Mouse (Mus musculus) forebrain, embryonic 16.5 days (tissue): ENCODE measurements around the gene Il34. TPM values are rescaled to one million over a fixed set of nuclear protein-coding genes. Genes with fewer than 3 reads are reported as not detected.

ENCODE experiments used
- ATAC-seq: fragments of 200-750 bp; cut with Nextera tagmentation; 2 replicates; pipeline ENCODE4 v1.8.0; 2017; ENCODE audit warnings: mild to moderate bottlenecking, moderate library complexity
- H3K27ac ChIP-seq: fragments of 300-500 bp; sonication (generic); 2 replicates; pipeline ENCODE4 v1.5.1; 2014; ENCODE audit warnings: low read length, control low read depth
- H3K27me3 ChIP-seq: fragments of 300-500 bp; sonication (generic); replicated peaks from 2 replicates; pipeline ENCODE4 v1.6.1; 2014; ENCODE audit warnings: low read length; ENCODE audit not compliant: control insufficient read depth, insufficient read depth
- H3K36me3 ChIP-seq: fragments of 300-500 bp; sonication (generic); 2 replicates; pipeline ENCODE4 v1.6.1; 2014; ENCODE audit not compliant: control insufficient read depth, insufficient read depth
- H3K4me1 ChIP-seq: fragments of 300-500 bp; sonication (generic); replicated peaks from 2 replicates; pipeline ENCODE4 v1.6.1; 2014; ENCODE audit warnings: low read length; ENCODE audit not compliant: control insufficient read depth, insufficient read depth
- H3K4me2 ChIP-seq: fragments of 300-500 bp; sonication (generic); 2 replicates; pipeline ENCODE4 v1.6.1; 2014; ENCODE audit warnings: mild to moderate bottlenecking, low read length, control low read depth
- H3K4me3 ChIP-seq: fragments of 300-500 bp; sonication (generic); replicated peaks from 2 replicates; pipeline ENCODE4 v1.5.1; 2014; ENCODE audit warnings: mild to moderate bottlenecking, low read length, control low read depth
- H3K9ac ChIP-seq: fragments of 300-500 bp; sonication (generic); replicated peaks from 2 replicates; pipeline ENCODE4 v1.6.1; 2014; ENCODE audit warnings: low read depth, low read length, control low read depth
- H3K9me3 ChIP-seq: fragments of 300-500 bp; sonication (generic); 2 replicates; pipeline ENCODE4 v1.6.1; 2016; ENCODE audit warnings: low read length; ENCODE audit not compliant: control insufficient read depth
- WGBS: fragments of 180-500 bp; shearing (Covaris S2); extraction: QIAGEN DNeasy Blood & Tissue Kit; methylation state at CpG from one replicate; pipeline ENCODE4 v1.1.7; 2014; 5-methylcytosine and 5-hydroxymethylcytosine counted together
- polyA plus RNA-seq: library from polyadenylated mRNA; unstranded; fragments of >200 nt; fragmentation: Nextera tagmentation; extraction: Ambion mirVana; gene quantifications from 2 replicates; pipeline ENCODE4 v1.2.1, GENCODE M21; 2015

The Il34 gene
- polyA plus RNA-seq = 5.4 and 5.7 TPM in 2 replicates

DNA sequence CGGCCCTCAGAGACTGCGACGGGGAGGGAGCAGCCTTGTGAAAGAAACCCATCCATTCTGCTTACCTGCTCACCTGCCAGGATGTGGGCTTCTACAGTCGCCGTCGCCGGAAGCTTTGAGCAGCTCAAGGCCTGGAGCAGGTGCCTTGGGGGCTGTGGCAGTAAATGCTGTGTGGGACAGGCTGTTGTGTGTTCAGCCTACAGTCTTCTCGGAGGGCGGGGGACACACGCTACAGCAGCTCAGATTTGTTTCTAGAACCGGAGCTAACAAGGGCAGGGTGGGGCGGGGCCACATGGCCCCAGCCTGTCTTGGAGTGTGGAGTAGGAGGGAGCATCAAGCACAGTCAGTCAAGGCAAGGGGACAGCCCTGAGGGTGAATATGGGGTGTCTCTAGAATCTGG is at the start of gene Il34:
Gene Il34, minus strand, starts transcription at position 256 of the 400 bp plus-strand sequence.
- Histone ChIP-seq H3K36me3 (peaks cover 15% of the 10 kb centered on the region; the same call in 1 of the 2 replicates), H3K4me2 (no peak within 1 kb of the TSS), H3K4me1 (no peaks in the 10 kb centered on the region), H3K9me3 (no peaks in the 10 kb centered on the region), H3K4me3 (no peak within 1 kb of the TSS), H3K27me3 (no peaks in the 10 kb centered on the region), H3K9ac (no peak within 1 kb of the TSS), H3K27ac (no peak within 1 kb of the TSS)
- no peak for ATAC-seq
- WGBS = 42% methylated on average over 12 of the region's 12 CpGs

DNA sequence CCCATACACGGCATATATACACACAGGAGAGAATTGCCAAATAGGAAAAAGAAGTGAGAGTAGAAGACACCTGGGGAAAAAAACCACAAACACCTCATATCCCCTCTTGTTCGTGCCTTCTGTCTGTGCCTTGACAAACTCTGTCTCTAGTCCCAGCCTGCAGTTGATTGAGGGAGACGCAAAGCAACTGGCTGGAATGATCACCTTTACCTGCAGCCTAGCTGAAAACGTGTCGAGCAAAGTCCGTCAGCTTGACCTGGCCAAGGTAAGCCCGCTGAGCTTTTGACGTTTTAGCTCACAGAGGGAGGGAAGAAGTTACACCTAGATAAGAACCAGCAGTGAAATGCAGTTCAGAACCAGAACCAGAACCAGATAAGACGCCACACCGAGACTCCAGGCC is 45.5 kb upstream of the Il34 start:
- WGBS = 95% methylated on average over 10 of the region's 10 CpGs
- H3K27ac ChIP-seq = no peak overlapping the region
- no peaks in the 10 kb centered on the region for H3K27me3 ChIP-seq
- peaks cover 9% of the 10 kb centered on the region for H3K4me1 ChIP-seq
- no peak overlapping the region for H3K4me2 ChIP-seq
- H3K36me3 ChIP-seq = peaks cover 37% of the 10 kb centered on the region
- no peak for ATAC-seq
- no peak overlapping the region for H3K4me3 ChIP-seq
- H3K9ac ChIP-seq = no peak overlapping the region
- no peaks in the 10 kb centered on the region for H3K9me3 ChIP-seq

DNA sequence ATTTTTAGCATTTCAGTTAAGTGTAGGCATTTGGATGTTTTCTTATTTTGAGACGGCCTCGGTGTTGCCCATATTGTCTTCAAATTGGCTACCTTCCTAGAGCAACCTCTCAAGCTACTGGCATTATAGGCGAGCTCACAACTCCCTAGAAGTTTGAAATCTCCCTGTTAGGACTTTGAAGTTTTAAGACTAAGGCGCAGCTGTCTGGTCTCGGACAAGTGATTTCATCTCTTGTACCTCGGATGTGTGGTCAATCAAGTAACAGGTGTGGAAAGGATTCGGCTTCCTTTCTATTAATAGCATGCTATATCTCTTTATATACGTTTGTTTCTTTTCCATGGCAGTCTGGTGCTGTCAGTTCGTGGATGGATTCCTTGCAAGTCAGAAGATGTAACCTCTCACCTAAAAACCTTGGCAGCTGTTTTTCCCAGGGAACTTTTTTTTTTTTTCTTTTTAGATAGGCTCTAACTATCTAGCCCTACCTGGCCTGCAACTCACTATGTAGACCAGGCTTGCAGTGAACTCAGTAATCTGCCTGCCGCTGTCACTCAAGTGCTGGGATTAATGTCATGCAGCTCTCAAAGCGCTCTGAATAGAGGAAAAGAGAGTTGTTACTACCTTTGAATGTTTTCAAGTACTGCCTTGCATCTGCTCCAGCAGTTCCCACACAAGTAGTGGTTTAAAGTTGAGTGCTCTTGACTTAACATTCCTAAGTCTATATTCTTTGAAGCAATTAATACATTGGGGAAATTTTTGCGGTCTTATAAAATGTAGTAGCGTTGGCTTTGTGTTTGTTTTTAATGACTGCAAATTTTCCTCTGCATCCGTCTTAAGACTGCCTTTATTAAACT is 42.1 kb upstream of the Il34 start:
- WGBS = 61% methylated on average over 14 of the region's 14 CpGs
- Histone ChIP-seq H3K4me2 (peak overlapping the region; percentile 96), H3K36me3 (peaks cover 21% of the 10 kb centered on the region), H3K4me1 (peaks cover 23% of the 10 kb centered on the region), H3K27me3 (no peaks in the 10 kb centered on the region), H3K4me3 (peak overlapping the region; percentile 96), H3K9ac (peak overlapping the region; percentile 90; the same call in 1 of the 2 replicates), H3K9me3 (no peaks in the 10 kb centered on the region), H3K27ac (no peak overlapping the region)
- no peak for ATAC-seq

DNA sequence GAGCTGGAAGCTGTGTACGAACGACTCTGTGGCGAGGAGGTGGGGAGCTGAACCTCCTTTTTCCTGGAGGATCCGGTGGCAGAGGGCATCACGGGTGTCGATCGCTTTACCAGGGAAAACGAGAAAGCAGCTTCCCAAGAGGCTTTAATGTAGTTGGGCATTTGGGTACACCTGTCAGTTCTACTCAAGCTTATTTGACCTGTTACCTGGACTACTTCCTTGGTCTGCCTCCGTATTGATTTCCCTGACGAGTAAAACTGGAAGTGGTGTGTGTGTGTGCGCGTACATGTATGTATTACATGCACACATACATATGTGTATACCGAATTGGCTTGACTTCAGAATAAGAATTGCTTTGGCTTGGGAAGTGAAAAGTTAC is 41.4 kb upstream of the Il34 start:
- peak overlapping the region; percentile 90 for H3K9ac ChIP-seq

DNA sequence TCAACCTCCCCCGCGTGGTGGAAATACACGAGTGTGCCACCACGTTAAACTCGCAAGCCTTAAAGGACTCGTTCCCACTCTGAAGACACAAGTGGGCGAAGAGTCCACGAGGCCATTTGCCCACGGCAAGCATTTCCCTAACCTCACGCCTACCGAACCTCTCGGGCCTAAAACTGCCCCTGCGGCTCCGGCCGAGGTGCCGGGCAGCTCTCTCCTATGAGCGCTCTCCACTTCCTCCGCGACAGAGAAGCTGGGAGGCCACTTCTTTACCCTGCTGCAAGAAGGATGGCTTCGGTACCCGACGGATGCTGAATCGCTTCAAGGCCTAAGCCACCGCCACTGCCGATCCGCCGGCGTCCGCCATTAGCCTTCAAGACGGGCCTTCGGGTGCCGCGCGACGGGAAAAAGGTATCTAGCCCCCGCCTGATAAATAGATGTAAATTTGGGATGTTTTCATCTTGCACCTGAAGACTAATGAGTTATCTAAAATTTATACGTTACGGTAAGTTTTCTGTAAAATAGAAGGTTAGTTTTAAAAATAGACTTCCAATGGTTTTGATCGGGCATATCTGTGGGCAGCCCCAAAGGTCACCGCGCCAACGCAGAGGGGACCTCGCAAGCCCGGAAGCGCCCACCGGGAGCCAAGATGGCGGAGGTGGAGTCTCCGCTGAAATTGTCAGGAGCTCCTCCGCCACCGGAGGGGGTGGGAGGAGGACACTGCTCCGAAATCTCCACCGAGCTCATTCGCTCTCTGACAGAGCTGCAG is 40.9 kb upstream of the Il34 start, which contains the start of the genes Cog4 and Sf3b3:
Gene Cog4, plus strand, starts transcription at position 196 of the 766 bp plus-strand sequence.
Gene Sf3b3, minus strand, starts transcription at position 383 of the 766 bp plus-strand sequence.
- Histone ChIP-seq H3K4me2 (peak within 1 kb of the TSS; percentile 96), H3K27ac (peak within 1 kb of the TSS; percentile 82), H3K9me3 (no peaks in the 10 kb centered on the region), H3K36me3 (peaks cover 28% of the 10 kb centered on the region), H3K4me1 (peaks cover 23% of the 10 kb centered on the region), H3K27me3 (no peaks in the 10 kb centered on the region), H3K4me3 (peak within 1 kb of the TSS; percentile 96), H3K9ac (peak within 1 kb of the TSS; percentile 90)
- under 1% methylated on average over 53 of the region's 53 CpGs for WGBS
- peak; percentile 93 for ATAC-seq

More for the DNA sequence above, 41.4 kb upstream of the Il34 start:
- WGBS = 2% methylated on average over 13 of the region's 13 CpGs
- H3K4me1 ChIP-seq = peaks cover 23% of the 10 kb centered on the region
- H3K27me3 ChIP-seq = no peaks in the 10 kb centered on the region
- peak overlapping the region; percentile 82 for H3K27ac ChIP-seq
- H3K4me3 ChIP-seq = peak overlapping the region; percentile 96
- peaks cover 27% of the 10 kb centered on the region for H3K36me3 ChIP-seq
- peak overlapping the region; percentile 96 for H3K4me2 ChIP-seq
- H3K9me3 ChIP-seq = no peaks in the 10 kb centered on the region
- ATAC-seq = peak; percentile 47

DNA sequence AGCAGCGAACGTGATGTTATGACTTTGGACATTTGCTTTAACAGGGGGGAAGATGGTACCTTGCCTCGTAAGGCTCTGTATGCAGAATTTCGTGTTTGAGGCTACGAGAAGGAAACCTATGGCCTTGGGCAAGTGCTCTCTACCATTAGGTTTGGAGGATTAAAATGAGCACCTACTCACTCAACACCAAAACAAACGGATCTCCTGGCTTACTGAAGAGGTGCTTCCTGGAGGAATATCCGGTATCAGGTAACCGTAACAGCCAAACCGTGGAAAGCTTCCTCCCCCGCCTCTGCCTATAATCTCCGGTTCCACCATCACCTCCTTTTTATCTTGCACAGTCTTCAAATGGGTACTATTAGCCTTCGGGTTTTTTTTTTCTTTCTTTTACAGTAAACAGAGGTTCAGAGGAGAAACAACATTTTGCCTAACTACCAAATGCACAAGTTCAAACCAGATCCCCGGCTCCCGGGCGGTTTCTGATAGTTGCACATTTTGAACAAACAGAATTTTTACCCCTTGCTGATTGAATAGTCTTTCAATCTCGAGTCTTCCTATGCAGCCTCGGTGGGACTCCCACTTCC is 40.2 kb upstream of the Il34 start:
- Histone ChIP-seq H3K36me3 (peaks cover 27% of the 10 kb centered on the region), H3K27me3 (no peaks in the 10 kb centered on the region), H3K9ac (peak overlapping the region; percentile 90), H3K9me3 (no peaks in the 10 kb centered on the region), H3K4me3 (peak overlapping the region; percentile 96), H3K4me1 (peaks cover 23% of the 10 kb centered on the region), H3K4me2 (peak overlapping the region; percentile 96), H3K27ac (peak overlapping the region; percentile 82; the same call in 1 of the 2 replicates)
- no peak for ATAC-seq
- WGBS = 12% methylated on average over 17 of the region's 17 CpGs

DNA sequence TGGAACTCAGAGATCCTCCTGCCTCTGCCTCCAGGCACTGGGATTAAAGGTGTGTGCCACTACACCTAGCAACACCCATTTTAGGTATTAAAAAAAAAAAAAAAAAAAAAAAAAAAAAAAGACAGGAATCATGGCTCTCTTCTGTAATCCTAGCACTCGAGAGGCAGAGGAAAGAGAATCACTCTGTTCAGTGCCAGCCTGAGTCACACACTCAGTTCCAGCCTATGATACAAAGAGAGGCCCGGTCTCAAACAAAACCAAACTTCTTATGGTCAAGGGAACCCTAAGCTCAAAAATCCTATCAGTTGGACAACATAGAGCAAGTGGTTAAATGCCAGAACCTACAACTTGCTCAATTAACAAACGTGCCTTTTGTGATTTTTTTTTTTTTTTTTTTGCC is 39.2 kb upstream of the Il34 start:
- Histone ChIP-seq H3K4me1 (peaks cover 23% of the 10 kb centered on the region), H3K27me3 (no peaks in the 10 kb centered on the region), H3K27ac (no peak overlapping the region), H3K4me2 (no peak overlapping the region), H3K36me3 (peaks cover 31% of the 10 kb centered on the region), H3K4me3 (no peak overlapping the region), H3K9ac (no peak overlapping the region), H3K9me3 (no peaks in the 10 kb centered on the region)
- WGBS = 80% methylated on average over 3 of the region's 3 CpGs
- no peak for ATAC-seq

DNA sequence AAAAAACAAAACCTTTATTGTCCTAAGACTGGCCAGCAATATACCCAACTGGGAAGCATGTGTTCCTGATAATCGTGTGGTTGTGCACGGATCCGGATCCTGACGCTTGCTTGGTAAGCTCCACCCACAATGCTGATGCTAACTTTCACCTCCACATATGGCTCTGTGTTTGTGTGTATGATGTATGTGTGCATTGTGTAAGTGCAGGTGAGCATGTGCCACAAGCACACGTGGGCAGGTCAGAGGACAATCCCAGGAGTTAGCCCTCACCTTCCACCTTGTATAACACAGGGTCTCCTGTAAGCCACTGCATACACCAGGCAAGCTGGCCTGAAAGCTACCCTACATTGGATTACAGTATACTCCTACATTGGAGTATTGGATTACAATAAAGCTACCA is 37.5 kb upstream of the Il34 start:
- no peak overlapping the region for H3K4me2 ChIP-seq
- 85% methylated on average over 5 of the region's 5 CpGs for WGBS
- no peaks in the 10 kb centered on the region for H3K9me3 ChIP-seq
- H3K9ac ChIP-seq = no peak overlapping the region
- no peak overlapping the region for H3K4me3 ChIP-seq
- no peaks in the 10 kb centered on the region for H3K27me3 ChIP-seq
- ATAC-seq = no peak
- H3K4me1 ChIP-seq = peaks cover 23% of the 10 kb centered on the region
- peaks cover 44% of the 10 kb centered on the region for H3K36me3 ChIP-seq
- H3K27ac ChIP-seq = no peak overlapping the region
